Mouse (Mus musculus): ENCODE results near the gene Optn.

- TF ChIP-seq CTCF (IDR thresholded peaks at IDR 0.05; ENCODE audit: extremely low read depth, insufficient read depth, low read length): no peak
- no peak for TF ChIP-seq POLR2A (IDR thresholded peaks at IDR 0.05; ENCODE audit: extremely low read depth, insufficient read depth, low read length)
These were observed 12.0 kb upstream of the Optn start for GRCm38 (mm10) chr2:5075856-5076255.
